Mouse (Mus musculus): ENCODE measurements around the gene Trpv1.

GRCm38 (mm10) chr11:73261385-73261784 lies 27.3 kb downstream of the Trpv1 start:
- TF ChIP-seq TAL1 (IDR thresholded peaks at IDR 0.05; ENCODE audit: low read length) = no peak
- TF ChIP-seq GATA1 (IDR thresholded peaks at IDR 0.05; ENCODE audit: low read length) = no peak

All from erythroblast, embryonic 14.5 days (primary cell).